25 mouse cellular contexts compared by ENCODE assay signal in the genomic region with DNA sequence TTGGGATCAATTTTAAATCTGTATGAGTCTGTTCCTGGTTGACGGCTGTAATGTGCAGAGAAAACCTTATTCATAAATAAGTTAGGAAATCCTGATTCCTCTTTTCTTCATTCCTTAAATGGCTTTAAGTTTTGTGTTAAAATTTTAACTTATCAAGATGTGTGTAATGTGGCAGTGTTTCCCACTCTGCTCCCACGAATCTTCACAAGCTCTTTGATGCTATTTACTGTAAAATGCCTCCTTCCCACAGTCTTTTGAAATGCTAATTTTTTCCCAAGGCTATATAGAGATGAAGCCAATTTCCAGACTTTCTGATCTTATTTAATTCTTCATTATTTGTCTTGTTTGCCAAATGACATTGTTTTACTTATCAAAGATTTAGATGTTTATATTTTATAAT.
"Had no signal": no experiment of that assay in that cellular context is flagged by ENCODE, and none has a peak within 500 bp of the region (broad histone marks: within the 10 kb centered on the region; RNA-seq: fewer than 3 reads in every experiment).

No protein-coding gene starts in this region.

- H3K4me3 ChIP-seq: heart, adult 2 months; heart, embryonic 13.5 days; heart, embryonic 15.5 days; hindbrain, embryonic 13.5 days; hindbrain, embryonic 15.5 days; kidney, embryonic 15.5 days; limb, embryonic 13.5 days; limb, embryonic 15.5 days had no signal

- H3K9ac ChIP-seq: heart, embryonic 13.5 days; heart, embryonic 15.5 days; hindbrain, embryonic 13.5 days; hindbrain, embryonic 15.5 days; kidney, embryonic 15.5 days; limb, embryonic 13.5 days; limb, embryonic 15.5 days had no signal

- H3K4me1 ChIP-seq: heart, embryonic 15.5 days; hindbrain, embryonic 13.5 days; hindbrain, embryonic 15.5 days; kidney, embryonic 15.5 days; limb, embryonic 13.5 days; limb, embryonic 15.5 days had no signal

- DNase-seq: gastrocnemius, postnatal 14 days; gastrocnemius, postnatal 36 days; heart, adult 11 months; heart, adult 2 months; heart, postnatal 14 days; heart, postnatal 36 days; kidney, adult 11 months; kidney, adult 2 months; kidney, adult 9 months; kidney, postnatal 14 days; kidney, postnatal 36 days; layer of hippocampus, adult 9-11 months; layer of hippocampus, postnatal 36 days; left cerebral cortex, postnatal 4 days had no signal

- H3K27ac ChIP-seq: heart, adult 2 months; heart, embryonic 13.5 days; heart, embryonic 15.5 days; hindbrain, embryonic 13.5 days; hindbrain, embryonic 15.5 days; hindbrain, postnatal 0 days; kidney, embryonic 15.5 days; kidney, postnatal 0 days; limb, embryonic 13.5 days; limb, embryonic 15.5 days had no signal

- H3K9me3 ChIP-seq: heart, embryonic 13.5 days; heart, embryonic 15.5 days; hindbrain, embryonic 13.5 days; hindbrain, embryonic 15.5 days; kidney, embryonic 15.5 days; limb, embryonic 13.5 days; limb, embryonic 15.5 days had no signal

- ATAC-seq: hindbrain, postnatal 0 days; intestine, embryonic 16.5 days had no signal

- H3K4me2 ChIP-seq: heart, embryonic 11.5 days; heart, embryonic 13.5 days; heart, embryonic 15.5 days; hindbrain, embryonic 13.5 days; hindbrain, embryonic 15.5 days; kidney, embryonic 15.5 days; limb, embryonic 13.5 days; limb, embryonic 15.5 days had no signal

- H3K27me3 ChIP-seq: heart, embryonic 13.5 days; heart, embryonic 15.5 days; hindbrain, embryonic 13.5 days; hindbrain, embryonic 15.5 days; kidney, embryonic 15.5 days; limb, embryonic 13.5 days; limb, embryonic 15.5 days had no signal

- H3K36me3 ChIP-seq: heart, embryonic 13.5 days; heart, embryonic 15.5 days; hindbrain, embryonic 13.5 days; hindbrain, embryonic 15.5 days; kidney, embryonic 15.5 days; limb, embryonic 13.5 days; limb, embryonic 15.5 days had no signal
